Mouse (Mus musculus) C2C12 (cell line): Measurements from ENCODE around the gene Atg10.

ENCODE experiments used
- CTCF ChIP-seq: IDR thresholded peaks from one replicate; pipeline ENCODE4 v1.5.1; 2011; ENCODE audit not compliant: control insufficient read depth, insufficient read depth, insufficient read length
- USF1 ChIP-seq: IDR thresholded peaks from one replicate; pipeline ENCODE4 v1.6.1; 2011; ENCODE audit warnings: low read depth, mild to moderate bottlenecking, control low read depth, moderate library complexity

DNA sequence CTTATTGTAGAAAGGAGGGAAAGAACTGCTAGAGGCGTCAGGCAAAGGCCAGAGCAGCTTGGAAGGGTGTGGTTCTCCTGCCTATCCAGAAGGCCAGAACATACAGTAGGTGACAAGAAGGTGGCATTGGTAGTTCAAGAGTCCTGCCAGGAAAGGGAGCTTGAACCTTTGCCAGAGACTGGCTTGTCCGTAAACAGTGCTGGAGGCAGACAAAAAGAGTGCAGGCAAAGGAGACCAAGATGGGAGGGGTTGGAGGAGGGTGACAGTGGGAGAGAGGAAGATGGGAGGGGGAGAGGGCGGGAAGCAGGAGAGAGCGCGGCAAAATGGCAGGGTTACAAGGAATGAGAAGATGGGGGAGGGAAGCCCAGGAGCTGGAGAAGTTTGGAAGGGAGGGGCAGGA, 61.3 kb downstream of the Atg10 start:
- no peak for TF ChIP-seq CTCF
- no peak for TF ChIP-seq USF1
